Mouse (Mus musculus): ENCODE data around the gene Zfhx3. TPM values are rescaled to one million over a fixed set of nuclear protein-coding genes. Genes with fewer than 3 reads are reported as not detected.

Gene Zfhx3
- polyA plus RNA-seq, 1 experiment from 2014 or later = 8.2 TPM

GRCm38 (mm10) chr8:108846827-108847226, 904.4 kb downstream of the Zfhx3 start:
- Histone ChIP-seq H3K27me3 (replicated peaks; ENCODE audit: insufficient read depth, low read length) (no peaks in the 10 kb centered on the region), H3K27ac (ENCODE audit: low read length) (no peak overlapping the region), H3K36me3 (ENCODE audit: insufficient read depth, low read length) (no peaks in the 10 kb centered on the region), H3K4me2 (replicated peaks; ENCODE audit: low read depth, low read length) (no peak overlapping the region), H3K4me3 (ENCODE audit: low read depth, low read length) (no peak overlapping the region), H3K4me1 (ENCODE audit: insufficient read depth, low read depth, low read length) (no peaks in the 10 kb centered on the region), H3K9me3 (ENCODE audit: low read length) (no peaks in the 10 kb centered on the region), H3K9ac (replicated peaks; ENCODE audit: low read depth) (no peak overlapping the region)
- no peak for TF ChIP-seq EP300 (IDR thresholded peaks at IDR 0.05)
- TF ChIP-seq CTCF (IDR thresholded peaks at IDR 0.05) = no peak
- WGBS = 58% methylated on average over 11 of the region's 11 CpGs
- ATAC-seq (no peak), DNase-seq (ENCODE audit: low spot score) (no peak)

- Histone ChIP-seq H3K9me3 (ENCODE audit: low read length) (no peaks in the 10 kb centered on the region), H3K4me3 (ENCODE audit: low read depth, low read length) (no peak overlapping the region), H3K4me1 (ENCODE audit: insufficient read depth, low read depth, low read length) (no peaks in the 10 kb centered on the region), H3K27ac (ENCODE audit: low read length) (no peak overlapping the region), H3K4me2 (replicated peaks; ENCODE audit: low read depth, low read length) (no peak overlapping the region), H3K27me3 (replicated peaks; ENCODE audit: insufficient read depth, low read length) (no peaks in the 10 kb centered on the region), H3K9ac (replicated peaks; ENCODE audit: low read depth) (no peak overlapping the region), H3K36me3 (ENCODE audit: insufficient read depth, low read length) (no peaks in the 10 kb centered on the region)
- WGBS = 53% methylated on average over 2 of the region's 2 CpGs
- ATAC-seq (no peak; the same call in 1 of the 2 replicates), DNase-seq (ENCODE audit: low spot score) (no peak)
- TF ChIP-seq CTCF (IDR thresholded peaks at IDR 0.05) = no peak; the same call in none of the 2 replicates
- no peak for TF ChIP-seq EP300 (IDR thresholded peaks at IDR 0.05)
Observed at GRCm38 (mm10) chr8:108847356-108847755, 904.9 kb downstream of the Zfhx3 start.

GRCm38 (mm10) chr8:108848484-108848883, 906.0 kb downstream of the Zfhx3 start:
- no peak for DNase-seq (ENCODE audit: low spot score)
- ATAC-seq = no peak
- Histone ChIP-seq H3K4me3 (ENCODE audit: low read depth, low read length) (no peak overlapping the region), H3K4me1 (ENCODE audit: insufficient read depth, low read depth, low read length) (peaks cover 2% of the 10 kb centered on the region; the same call in 1 of the 2 replicates), H3K9ac (replicated peaks; ENCODE audit: low read depth) (no peak overlapping the region), H3K4me2 (replicated peaks; ENCODE audit: low read depth, low read length) (no peak overlapping the region), H3K27me3 (replicated peaks; ENCODE audit: insufficient read depth, low read length) (no peaks in the 10 kb centered on the region), H3K36me3 (ENCODE audit: insufficient read depth, low read length) (no peaks in the 10 kb centered on the region), H3K9me3 (ENCODE audit: low read length) (no peaks in the 10 kb centered on the region), H3K27ac (ENCODE audit: low read length) (no peak overlapping the region)
- TF ChIP-seq CTCF (IDR thresholded peaks at IDR 0.05) = no peak
- TF ChIP-seq EP300 (IDR thresholded peaks at IDR 0.05) = no peak
- WGBS = 75% methylated on average over 3 of the region's 3 CpGs

GRCm38 (mm10) chr8:108853028-108853427, 910.6 kb downstream of the Zfhx3 start:
- Histone ChIP-seq H3K4me1 (ENCODE audit: insufficient read depth, low read depth, low read length) (peaks cover 3% of the 10 kb centered on the region; the same call in 1 of the 2 replicates), H3K9me3 (ENCODE audit: low read length) (no peaks in the 10 kb centered on the region), H3K27me3 (replicated peaks; ENCODE audit: insufficient read depth, low read length) (no peaks in the 10 kb centered on the region), H3K27ac (ENCODE audit: low read length) (no peak overlapping the region), H3K4me3 (ENCODE audit: low read depth, low read length) (no peak overlapping the region), H3K4me2 (replicated peaks; ENCODE audit: low read depth, low read length) (no peak overlapping the region), H3K36me3 (ENCODE audit: insufficient read depth, low read length) (no peaks in the 10 kb centered on the region; the same call in 1 of the 2 replicates), H3K9ac (replicated peaks; ENCODE audit: low read depth) (no peak overlapping the region)
- no peak for TF ChIP-seq EP300 (IDR thresholded peaks at IDR 0.05)
- no peak for TF ChIP-seq CTCF (IDR thresholded peaks at IDR 0.05)
- DNase-seq (ENCODE audit: low spot score) (no peak), ATAC-seq (no peak)
- WGBS = 68% methylated on average over 10 of the region's 10 CpGs

DNA sequence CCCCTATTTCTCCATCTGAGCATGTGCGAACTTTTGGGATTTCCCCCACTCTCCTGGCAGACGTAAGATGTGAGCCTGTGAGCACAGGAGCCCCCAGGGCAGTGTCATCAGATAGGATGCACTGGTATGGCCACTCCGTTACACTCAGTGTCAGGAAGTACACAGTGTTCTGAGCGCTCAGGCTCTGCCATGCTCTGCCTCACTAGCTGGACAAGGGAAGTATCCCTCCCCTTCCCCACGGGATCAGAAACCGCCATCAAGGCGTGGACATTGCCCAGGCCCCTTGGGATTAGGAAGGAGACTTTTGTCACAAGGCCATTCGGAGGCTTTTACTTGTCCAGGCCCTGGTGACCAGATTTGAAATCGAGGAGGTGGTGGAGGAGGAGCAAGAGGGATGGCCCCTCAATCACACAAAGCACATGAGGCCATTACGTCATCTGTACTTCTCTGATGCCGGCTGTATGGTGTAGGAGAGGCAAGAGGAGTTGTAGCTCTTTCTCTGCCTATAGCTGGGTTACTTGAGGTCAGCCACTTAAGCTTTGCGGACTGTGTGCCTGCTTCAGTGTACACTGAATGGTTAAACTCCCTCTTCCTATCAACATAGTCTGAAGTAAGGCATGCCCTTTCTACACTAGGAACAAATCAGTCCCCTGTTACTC, 912.1 kb downstream of the Zfhx3 start:
- Histone ChIP-seq H3K27me3 (replicated peaks; ENCODE audit: insufficient read depth, low read length) (no peaks in the 10 kb centered on the region), H3K4me2 (replicated peaks; ENCODE audit: low read depth, low read length) (no peak overlapping the region), H3K4me1 (ENCODE audit: insufficient read depth, low read depth, low read length) (peaks cover 3% of the 10 kb centered on the region; the same call in 1 of the 2 replicates), H3K36me3 (ENCODE audit: insufficient read depth, low read length) (no peaks in the 10 kb centered on the region; the same call in 1 of the 2 replicates), H3K27ac (ENCODE audit: low read length) (no peak overlapping the region), H3K9ac (replicated peaks; ENCODE audit: low read depth) (no peak overlapping the region), H3K4me3 (ENCODE audit: low read depth, low read length) (no peak overlapping the region), H3K9me3 (ENCODE audit: low read length) (no peaks in the 10 kb centered on the region)
- TF ChIP-seq EP300 (IDR thresholded peaks at IDR 0.05) (no peak), CTCF (IDR thresholded peaks at IDR 0.05) (no peak)
- ATAC-seq = peak; percentile 73
- DNase-seq (ENCODE audit: low spot score) = peak; percentile 34
- WGBS = 51% methylated on average over 12 of the region's 12 CpGs

DNA sequence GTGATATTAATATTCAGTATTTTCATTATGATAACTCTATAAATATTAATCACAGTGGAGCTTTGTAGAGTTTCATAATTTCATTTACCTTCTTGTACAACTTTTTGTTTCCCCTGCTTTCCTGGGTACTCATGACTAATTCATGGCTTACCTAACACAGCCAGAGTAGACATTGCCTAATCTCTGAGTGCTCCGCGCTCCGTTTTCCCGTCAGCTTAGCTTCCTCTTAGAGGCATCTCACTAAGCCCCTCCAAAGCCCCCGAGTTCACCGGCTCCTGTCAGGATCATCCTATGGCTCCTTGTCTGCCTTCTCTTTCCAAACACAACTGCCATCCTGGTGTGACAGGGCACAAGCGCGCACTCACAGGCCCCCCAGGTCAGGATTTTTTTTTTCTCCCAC, 916.6 kb downstream of the Zfhx3 start:
- DNase-seq (ENCODE audit: low spot score) (peak; percentile 73), ATAC-seq (no peak)
- Histone ChIP-seq H3K27me3 (replicated peaks; ENCODE audit: insufficient read depth, low read length) (no peaks in the 10 kb centered on the region), H3K9ac (replicated peaks; ENCODE audit: low read depth) (no peak overlapping the region), H3K4me3 (ENCODE audit: low read depth, low read length) (no peak overlapping the region), H3K27ac (ENCODE audit: low read length) (no peak overlapping the region), H3K4me2 (replicated peaks; ENCODE audit: low read depth, low read length) (no peak overlapping the region), H3K36me3 (ENCODE audit: insufficient read depth, low read length) (no peaks in the 10 kb centered on the region; the same call in 1 of the 2 replicates), H3K9me3 (ENCODE audit: low read length) (no peaks in the 10 kb centered on the region), H3K4me1 (ENCODE audit: insufficient read depth, low read depth, low read length) (no peaks in the 10 kb centered on the region)
- TF ChIP-seq EP300 (IDR thresholded peaks at IDR 0.05) (peak; percentile 35; the same call in 1 of the 2 replicates), CTCF (IDR thresholded peaks at IDR 0.05) (no peak)
- WGBS = 68% methylated on average over 8 of the region's 8 CpGs
